Mouse (Mus musculus): ENCODE measurements around the gene Dmwd. TPM values are rescaled to one million over a fixed set of nuclear protein-coding genes. Genes with fewer than 3 reads are reported as not detected.

The Dmwd gene
- total and polyA plus RNA-seq, 3 experiments, result 18.3 to 70.3 (median 51.5) TPM

GRCm38 (mm10) chr7:19119083-19119482, 43.1 kb downstream of the Dmwd start:
- H3K27me3 ChIP-seq (ENCODE audit: control insufficient read depth in 1 of 2, insufficient read depth in 2 of 2, low read length in 2 of 2), result no peaks in the 10 kb centered on the region

GRCm38 (mm10) chr7:19119631-19120429, 43.8 kb downstream of the Dmwd start, which contains the start of gene Fbxo46:
Fbxo46 (plus strand) TSS chr7:19119859.
- peak within 1 kb of the TSS; percentile 87 for H3K9ac ChIP-seq (ENCODE audit: control insufficient read depth, low read depth, low read length, poor library complexity, severe bottlenecking)
- no peaks in the 10 kb centered on the region for H3K27me3 ChIP-seq (ENCODE audit: control insufficient read depth in 1 of 2, insufficient read depth in 2 of 2, low read length in 2 of 2)
- H3K9me3 ChIP-seq (replicated peaks; ENCODE audit: insufficient read depth, low read length), result no peaks in the 10 kb centered on the region
- H3K27ac ChIP-seq (ENCODE audit: control insufficient read depth, low read depth, low read length), result peak within 1 kb of the TSS; percentile 26
- H3K36me3 ChIP-seq (ENCODE audit: control insufficient read depth in 1 of 2, insufficient read depth in 2 of 2, low read length in 2 of 2), result peaks cover 0 to 11% of the 10 kb centered on the region in 2 experiments; a peak in 2 of 4 replicates
- peak; percentile 98 for DNase-seq (ENCODE audit: low read depth, low spot score)
- H3K4me3 ChIP-seq (ENCODE audit: control insufficient read depth in 1 of 2, insufficient read depth in 1 of 2, low read depth in 2 of 2, low read length in 2 of 2), result peak within 1 kb of the TSS; percentile 62 to 88
- H3K79me2 ChIP-seq (ENCODE audit: control insufficient read depth, insufficient read depth, low read length, poor library complexity), result peaks cover 16% of the 10 kb centered on the region
- H3K4me1 ChIP-seq (ENCODE audit: control insufficient read depth in 1 of 2, insufficient read depth in 2 of 2, low read length in 2 of 2), result peaks cover 2 to 9% of the 10 kb centered on the region in 2 experiments; a peak in 3 of 4 replicates
- TF ChIP-seq CTCF (IDR thresholded peaks at IDR 0.05 in 2 of 3, conservative IDR thresholded peaks at IDR 0.05 in 1 of 3; ENCODE audit: control insufficient read depth in 1 of 3, insufficient read depth in 1 of 3, low read depth in 2 of 3, low read length in 3 of 3, poor library complexity in 1 of 3, severe bottlenecking in 1 of 3), result no peak
- peak; percentile 76 for TF ChIP-seq MXI1 (IDR thresholded peaks at IDR 0.05; ENCODE audit: low read depth, low read length)
- TF ChIP-seq ELF1 (IDR thresholded peaks at IDR 0.05; ENCODE audit: low read depth, low read length), result peak; percentile 100
- no peak for TF ChIP-seq JUND (IDR thresholded peaks at IDR 0.05; ENCODE audit: low read depth, low read length)
- peak; percentile 77 for TF ChIP-seq NRF1 (IDR thresholded peaks at IDR 0.05; ENCODE audit: insufficient read depth, low read depth, low read length, poor library complexity, severe bottlenecking)
- no peak for TF ChIP-seq TAL1 (IDR thresholded peaks at IDR 0.05; ENCODE audit: low read length)
- no peak for TF ChIP-seq CHD2 (IDR thresholded peaks at IDR 0.05; ENCODE audit: low read length)
- TF ChIP-seq HCFC1 (IDR thresholded peaks at IDR 0.05; ENCODE audit: low read depth, low read length), result peak; percentile 98
- peak; percentile 99 for TF ChIP-seq SIN3A (IDR thresholded peaks at IDR 0.05; ENCODE audit: low read length)
- TF ChIP-seq NELFE (IDR thresholded peaks at IDR 0.05; ENCODE audit: low read depth, low read length), result peak; percentile 90
- 0 out of 2 replicates have a peak, but pooled peaks have one; percentile 23 for TF ChIP-seq TBP (IDR thresholded peaks at IDR 0.05; ENCODE audit: low read depth, low read length)
- TF ChIP-seq ZMIZ1 (IDR thresholded peaks at IDR 0.05; ENCODE audit: low read depth, low read length), result peak; percentile 87
- no peak for TF ChIP-seq EP300 (IDR thresholded peaks at IDR 0.05; ENCODE audit: low read depth in 1 of 2, low read length in 2 of 2)
- no peak for TF ChIP-seq BHLHE40 (IDR thresholded peaks at IDR 0.05; ENCODE audit: borderline replicate concordance, low read depth, low read length)
- no peak for TF ChIP-seq MEF2A (IDR thresholded peaks at IDR 0.05; ENCODE audit: extremely low read depth, insufficient replicate concordance, low read depth, low read length, poor library complexity, severe bottlenecking)
- TF ChIP-seq ZNF384 (IDR thresholded peaks at IDR 0.05; ENCODE audit: low read depth, low read length), result no peak
- TF ChIP-seq MAFK (IDR thresholded peaks at IDR 0.05; ENCODE audit: borderline replicate concordance, low read depth, low read length), result no peak
- TF ChIP-seq USF2 (IDR thresholded peaks at IDR 0.05; ENCODE audit: borderline replicate concordance in 1 of 2, insufficient read depth in 1 of 2, low read depth in 1 of 2, low read length in 2 of 2), result no peak
- TF ChIP-seq CHD1 (IDR thresholded peaks at IDR 0.05; ENCODE audit: low read depth, low read length), result no peak
- no peak for TF ChIP-seq MAX (IDR thresholded peaks at IDR 0.05; ENCODE audit: low read length)
- no peak for TF ChIP-seq MYC (IDR thresholded peaks at IDR 0.05; ENCODE audit: low read depth, low read length)
- TF ChIP-seq TCF12 (IDR thresholded peaks at IDR 0.05; ENCODE audit: low read depth, low read length), result peak; percentile 61; the same call in 1 of the 2 replicates
- no peak for TF ChIP-seq POLR2AphosphoS5 (IDR thresholded peaks at IDR 0.05; ENCODE audit: borderline replicate concordance, low read depth, low read length)
- no peak for TF ChIP-seq ZKSCAN1 (IDR thresholded peaks at IDR 0.05; ENCODE audit: low read depth, low read length)
- no peak for TF ChIP-seq MYB (IDR thresholded peaks at IDR 0.05; ENCODE audit: low read depth, low read length)
- no peak for TF ChIP-seq ETS1 (IDR thresholded peaks at IDR 0.05; ENCODE audit: low read depth, low read length)
- no peak for TF ChIP-seq GATA1 (IDR thresholded peaks at IDR 0.05; ENCODE audit: low read depth, low read length)
- TF ChIP-seq RCOR1 (IDR thresholded peaks at IDR 0.05; ENCODE audit: low read depth, low read length), result no peak

More at GRCm38 (mm10) chr7:19119083-19119482, 43.1 kb downstream of the Dmwd start:
- peaks cover 0 to 11% of the 10 kb centered on the region in 2 experiments; a peak in 2 of 4 replicates for H3K36me3 ChIP-seq (ENCODE audit: control insufficient read depth in 1 of 2, insufficient read depth in 2 of 2, low read length in 2 of 2)
- H3K79me2 ChIP-seq (ENCODE audit: control insufficient read depth, insufficient read depth, low read length, poor library complexity), result peaks cover 16% of the 10 kb centered on the region
- no peak overlapping the region for H3K27ac ChIP-seq (ENCODE audit: control insufficient read depth, low read depth, low read length)
- peaks cover 2 to 9% of the 10 kb centered on the region in 2 experiments; a peak in 3 of 4 replicates for H3K4me1 ChIP-seq (ENCODE audit: control insufficient read depth in 1 of 2, insufficient read depth in 2 of 2, low read length in 2 of 2)
- H3K9me3 ChIP-seq (replicated peaks; ENCODE audit: insufficient read depth, low read length), result no peaks in the 10 kb centered on the region
- 0 out of 2 replicates have a peak overlapping the region, but pooled peaks have one; percentile 22 for H3K9ac ChIP-seq (ENCODE audit: control insufficient read depth, low read depth, low read length, poor library complexity, severe bottlenecking)
- no peak for TF ChIP-seq BHLHE40 (IDR thresholded peaks at IDR 0.05; ENCODE audit: borderline replicate concordance, low read depth, low read length)
- no peak for TF ChIP-seq ZKSCAN1 (IDR thresholded peaks at IDR 0.05; ENCODE audit: low read depth, low read length)
- no peak for TF ChIP-seq CHD2 (IDR thresholded peaks at IDR 0.05; ENCODE audit: low read length)
- TF ChIP-seq POLR2AphosphoS5 (IDR thresholded peaks at IDR 0.05; ENCODE audit: borderline replicate concordance, low read depth, low read length), result no peak
- no peak for DNase-seq (ENCODE audit: low read depth, low spot score)
- H3K4me3 ChIP-seq (ENCODE audit: control insufficient read depth in 1 of 2, insufficient read depth in 1 of 2, low read depth in 2 of 2, low read length in 2 of 2), result peak overlapping the region in 1 of 2 experiments; percentile 23; a peak in 2 of 4 replicates

Measured in MEL (cell line).